Mouse (Mus musculus): ENCODE measurements around the gene 1700012P22Rik. TPM values are rescaled to one million over a fixed set of nuclear protein-coding genes. Genes with fewer than 3 reads are reported as not detected.

The 1700012P22Rik gene
- polyA plus RNA-seq, 1 experiment from 2014 or later: not detected

- Histone ChIP-seq H3K9ac (ENCODE audit: low read length) (no peak within 1 kb of the TSS), H3K4me3 (ENCODE audit: low read depth, low read length) (no peak within 1 kb of the TSS), H3K4me1 (replicated peaks; ENCODE audit: control insufficient read depth, insufficient read depth) (no peaks in the 10 kb centered on the region), H3K36me3 (ENCODE audit: control insufficient read depth, insufficient read depth, low read length) (no peaks in the 10 kb centered on the region), H3K27me3 (ENCODE audit: control insufficient read depth, insufficient read depth, low read length) (no peaks in the 10 kb centered on the region), H3K27ac (replicated peaks) (no peak within 1 kb of the TSS), H3K9me3 (ENCODE audit: control insufficient read depth, low read length) (no peaks in the 10 kb centered on the region), H3K4me2 (replicated peaks; ENCODE audit: low read depth) (no peak within 1 kb of the TSS)
- ATAC-seq (ENCODE audit: low FRiP score, low TSS enrichment) (no peak), DNase-seq (ENCODE audit: low spot score) (no peak)
- 68% methylated on average over 2 of the region's 2 CpGs for WGBS
- no peak for TF ChIP-seq CTCF (IDR thresholded peaks at IDR 0.05; ENCODE audit: low read depth)
Observed at GRCm38 (mm10) chr4:144377911-144378310, 60.7 kb downstream of the 1700012P22Rik start, which contains the start of gene Pramef20. Gene Pramef20 (minus strand): TSS chr4:144377933.

Other genes starting within 250 kb of the 1700012P22Rik start
- not detected in 2 replicates for gene Oog2, start 248.1 kb downstream of the 1700012P22Rik start, polyA plus RNA-seq (2015; fragmentation: Nextera tagmentation; extraction: Ambion mirVana)
- gene C87977, start 225.5 kb downstream of the 1700012P22Rik start, polyA plus RNA-seq (2015; fragmentation: Nextera tagmentation; extraction: Ambion mirVana): not detected in 2 replicates
- gene Pramel5, start 158.3 kb downstream of the 1700012P22Rik start, polyA plus RNA-seq (2015; fragmentation: Nextera tagmentation; extraction: Ambion mirVana): not detected in 2 replicates
- gene Gm13128, start 108.5 kb downstream of the 1700012P22Rik start, polyA plus RNA-seq (2015; fragmentation: Nextera tagmentation; extraction: Ambion mirVana): not detected in 2 replicates
- not detected in 2 replicates for gene Gm13119, start 80.8 kb downstream of the 1700012P22Rik start, polyA plus RNA-seq (2015; fragmentation: Nextera tagmentation; extraction: Ambion mirVana)
- gene Pramef20, start 60.8 kb downstream of the 1700012P22Rik start, polyA plus RNA-seq (2015; fragmentation: Nextera tagmentation; extraction: Ambion mirVana): not detected in 2 replicates
- 0.25 and 0.28 TPM in 2 replicates for gene Pramef12, start 30.3 kb downstream of the 1700012P22Rik start, polyA plus RNA-seq (2015; fragmentation: Nextera tagmentation; extraction: Ambion mirVana)
- gene Gm9944, start 14.5 kb upstream of the 1700012P22Rik start, polyA plus RNA-seq (2015; fragmentation: Nextera tagmentation; extraction: Ambion mirVana): not detected in 2 replicates
- gene Aadacl3, start 25.0 kb upstream of the 1700012P22Rik start, polyA plus RNA-seq (2015; fragmentation: Nextera tagmentation; extraction: Ambion mirVana): 0.11 and 0.17 TPM in 2 replicates
- gene 9430007A20Rik, start 81.0 kb upstream of the 1700012P22Rik start, polyA plus RNA-seq (2015; fragmentation: Nextera tagmentation; extraction: Ambion mirVana): not detected in 2 replicates
- not detected in 2 replicates for gene Gm13124, start 126.4 kb upstream of the 1700012P22Rik start, polyA plus RNA-seq (2015; fragmentation: Nextera tagmentation; extraction: Ambion mirVana)
- gene Aadacl4, start 174.9 kb upstream of the 1700012P22Rik start, polyA plus RNA-seq (2015; fragmentation: Nextera tagmentation; extraction: Ambion mirVana): not detected in 2 replicates
- gene Gm436, start 247.6 kb upstream of the 1700012P22Rik start, polyA plus RNA-seq (2015; fragmentation: Nextera tagmentation; extraction: Ambion mirVana): not detected in 2 replicates